Mouse (Mus musculus) T-cell, adult 66 days (primary cell): ENCODE data around the gene Grm7. TPM values are rescaled to one million over a fixed set of nuclear protein-coding genes. Genes with fewer than 3 reads are reported as not detected.

Experiments
- total RNA-seq, 2 experiments: library from RNA; stranded (reverse); gene quantifications; 3 replicates in 1 of 2; 4 replicates in 1 of 2; pipeline ENCODE4 v1.2.4; 2023

The Grm7 gene
- total RNA-seq, result not detected

DNA sequence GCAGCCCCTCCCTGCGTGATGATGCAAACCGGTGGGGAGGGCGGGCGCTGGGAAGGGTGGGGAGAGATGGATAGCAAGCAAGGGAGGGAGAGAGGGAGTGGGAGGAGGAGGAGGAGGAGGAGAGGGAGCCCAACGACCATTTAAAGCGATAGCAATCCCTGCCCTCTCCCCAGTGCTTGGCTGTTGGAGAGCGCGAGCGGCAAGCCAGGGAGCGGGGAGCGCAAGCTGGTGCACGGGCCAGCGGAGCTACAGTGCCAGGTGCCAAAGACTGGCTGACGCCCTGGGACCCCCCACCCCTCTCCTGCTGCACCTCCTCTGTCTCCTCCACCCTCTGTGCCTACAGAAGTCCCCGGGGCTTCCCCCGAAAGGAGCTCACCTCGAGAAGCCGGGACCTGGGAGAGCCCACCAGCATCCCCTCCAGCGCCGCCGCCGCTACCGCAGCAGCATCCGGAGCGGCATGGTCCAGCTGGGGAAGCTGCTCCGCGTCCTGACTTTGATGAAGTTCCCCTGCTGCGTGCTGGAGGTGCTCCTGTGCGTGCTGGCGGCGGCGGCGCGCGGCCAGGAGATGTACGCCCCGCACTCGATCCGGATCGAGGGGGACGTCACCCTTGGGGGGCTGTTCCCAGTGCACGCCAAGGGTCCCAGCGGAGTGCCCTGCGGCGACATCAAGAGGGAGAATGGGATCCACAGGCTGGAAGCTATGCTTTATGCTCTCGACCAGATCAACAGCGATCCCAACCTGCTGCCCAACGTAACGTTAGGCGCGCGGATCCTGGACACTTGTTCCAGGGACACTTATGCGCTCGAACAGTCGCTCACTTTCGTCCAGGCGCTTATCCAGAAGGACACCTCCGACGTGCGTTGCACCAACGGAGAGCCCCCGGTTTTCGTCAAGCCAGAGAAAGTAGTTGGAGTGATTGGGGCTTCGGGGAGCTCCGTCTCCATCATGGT lies at the start of gene Grm7:
Grm7 (plus strand) TSS at position 171 of the 951 bp plus-strand sequence.

